Mouse (Mus musculus) lung, postnatal 36 days (tissue): Measurements from ENCODE around the gene Slc25a23.

ENCODE experiments used
- DNase-seq: peaks from one replicate; pipeline ENCODE4 v3.0.0; 2022; ENCODE audit warnings: mixed read lengths

Gene Slc25a23

DNA sequence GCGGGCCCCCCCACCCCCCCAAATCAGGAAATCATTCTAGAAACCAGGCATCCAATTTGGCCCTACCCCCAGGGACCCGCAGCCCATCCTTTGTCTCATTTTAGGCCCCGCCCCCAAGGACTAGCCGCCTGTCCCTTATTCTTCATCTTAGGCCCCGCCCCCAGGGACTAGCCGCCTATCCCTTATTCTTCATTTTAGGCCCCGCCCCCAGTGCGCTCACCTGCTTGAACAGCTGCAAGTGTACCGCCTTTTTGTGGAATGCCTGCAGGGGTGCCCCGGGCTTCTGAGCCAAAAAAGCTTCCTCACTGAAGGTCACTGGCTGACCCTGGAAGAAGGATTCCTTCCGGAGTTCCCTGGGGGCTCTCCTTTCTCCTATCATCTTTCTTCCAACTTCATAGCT lies 11.0 kb upstream of the Slc25a23 start:
- DNase-seq = peak; percentile 77

DNA sequence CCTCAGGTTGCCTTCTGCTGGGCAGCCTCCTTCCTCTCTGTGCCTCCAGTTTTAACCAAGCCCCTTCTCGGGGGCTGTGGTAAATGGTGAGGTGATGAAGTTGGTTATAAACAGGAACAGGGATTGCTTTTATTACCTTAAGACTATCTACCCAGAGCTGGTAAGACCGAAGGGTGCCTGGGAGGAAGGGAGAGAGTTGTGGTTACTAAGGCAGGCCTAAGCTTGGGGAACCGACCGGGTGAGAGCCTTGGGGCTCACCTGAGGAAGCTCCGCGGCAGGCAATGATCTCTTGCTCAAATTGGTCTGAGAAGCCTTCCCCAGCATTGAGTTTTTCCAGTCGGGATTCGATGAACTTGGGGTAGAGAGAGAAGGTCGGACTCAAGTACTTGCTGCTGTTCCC lies 10.6 kb upstream of the Slc25a23 start:
- DNase-seq = no peak

DNA sequence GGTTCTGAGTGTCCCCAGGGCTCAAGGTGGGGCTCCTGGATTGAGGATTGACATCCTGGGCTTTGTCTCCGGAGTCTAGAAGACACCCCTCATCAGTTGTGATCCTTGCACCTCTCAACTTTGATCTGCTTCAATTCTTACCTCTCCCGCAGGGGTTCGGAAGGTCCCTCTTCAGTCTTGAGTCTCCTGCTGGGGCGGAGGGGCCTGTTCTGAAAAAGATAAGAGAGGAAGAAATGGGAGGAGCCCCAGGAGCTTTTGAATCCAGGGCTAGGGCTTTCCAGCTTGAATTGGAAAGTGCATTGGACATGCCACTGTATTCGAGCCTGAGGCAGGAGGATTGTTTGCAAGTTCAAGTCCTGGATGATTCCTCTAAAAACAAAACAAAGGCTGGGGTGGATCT lies 7.2 kb upstream of the Slc25a23 start:
- DNase-seq = no peak

DNA sequence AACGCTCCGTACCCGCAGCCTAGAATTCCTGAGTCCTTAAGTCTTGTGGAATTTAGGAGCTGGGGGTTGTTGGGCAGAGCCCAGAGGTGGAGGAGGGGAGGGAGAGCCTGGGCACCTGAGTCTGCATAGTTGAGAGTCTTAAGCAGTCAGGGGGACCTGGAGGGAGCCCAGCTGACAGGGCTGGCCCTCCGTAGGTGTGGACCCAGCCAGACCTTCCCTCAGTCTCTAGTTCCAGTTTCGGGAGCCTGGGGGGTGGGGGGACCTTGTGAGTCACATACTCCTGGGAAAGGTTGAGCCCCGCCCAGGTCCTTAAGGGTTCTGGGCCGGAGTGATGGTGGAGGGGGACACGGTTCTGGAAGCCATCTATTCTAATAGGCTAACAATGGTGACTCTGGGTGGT lies 3.4 kb upstream of the Slc25a23 start:
- peak; percentile 68 for DNase-seq

DNA sequence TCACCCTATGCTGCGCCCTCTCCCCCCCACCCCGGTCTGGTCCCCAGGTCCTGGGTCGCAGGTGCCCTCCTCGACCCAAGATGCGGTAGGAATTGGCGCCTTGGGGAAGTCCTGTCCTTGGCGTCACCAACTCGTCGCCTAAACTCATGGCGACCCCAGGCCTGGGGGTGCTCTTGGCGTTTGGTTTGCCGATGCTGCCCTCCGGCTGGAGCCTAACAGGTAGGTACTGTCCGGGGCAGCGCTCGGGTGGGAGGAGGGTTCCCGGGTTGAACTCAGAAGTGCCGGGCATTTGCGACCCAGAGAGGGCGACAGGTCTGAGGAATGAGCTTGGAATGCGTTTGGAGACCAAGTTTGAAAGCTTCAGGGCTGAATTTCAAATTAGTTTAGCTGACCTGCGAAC lies 2.9 kb upstream of the Slc25a23 start:
- no peak for DNase-seq

DNA sequence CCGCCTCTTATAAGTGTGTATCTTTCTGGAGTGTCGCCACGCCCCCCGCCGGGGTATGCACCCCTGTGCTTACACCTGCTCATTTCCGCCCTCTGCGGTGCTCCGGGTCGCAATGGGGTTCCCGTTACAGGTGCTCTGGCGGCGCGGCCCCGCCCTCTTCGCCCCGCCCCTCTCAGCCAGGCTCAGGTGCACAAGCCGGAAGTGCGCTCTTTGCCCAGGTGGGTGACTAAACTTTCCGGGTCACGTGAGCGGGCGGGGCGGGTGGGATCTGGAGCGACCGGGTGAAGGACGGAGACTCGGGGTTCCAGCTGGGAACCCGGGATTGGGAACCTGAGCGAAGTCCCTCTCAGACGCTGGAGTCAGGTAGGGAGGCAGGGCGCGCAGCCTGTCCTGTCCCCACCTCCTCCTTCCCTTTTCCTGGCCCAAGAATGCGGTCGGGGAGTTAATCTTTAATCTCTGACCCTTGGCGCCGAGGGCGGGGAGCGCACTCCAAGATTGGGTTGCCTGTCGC lies 2.4 kb upstream of the Slc25a23 start:
- peak; percentile 90 for DNase-seq

DNA sequence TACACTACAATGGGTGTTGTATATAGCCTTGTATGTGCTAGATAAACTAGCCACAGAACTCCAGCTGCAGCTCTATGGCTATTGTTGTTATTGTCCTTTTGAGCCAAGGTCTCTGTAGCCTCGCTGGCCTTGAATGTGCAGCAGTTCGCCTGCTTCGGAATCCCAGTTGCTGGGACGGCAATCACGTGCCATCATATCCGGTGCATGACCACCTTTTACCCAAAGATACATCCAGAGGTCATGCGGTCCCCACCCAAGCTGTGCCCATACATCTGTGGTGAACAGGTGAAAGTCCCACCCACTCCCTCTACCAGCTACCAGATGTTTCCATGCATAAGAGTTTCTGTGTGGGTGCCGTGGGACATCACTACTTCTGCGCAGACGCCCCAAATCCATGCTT lies 1.4 kb upstream of the Slc25a23 start:
- DNase-seq = no peak

DNA sequence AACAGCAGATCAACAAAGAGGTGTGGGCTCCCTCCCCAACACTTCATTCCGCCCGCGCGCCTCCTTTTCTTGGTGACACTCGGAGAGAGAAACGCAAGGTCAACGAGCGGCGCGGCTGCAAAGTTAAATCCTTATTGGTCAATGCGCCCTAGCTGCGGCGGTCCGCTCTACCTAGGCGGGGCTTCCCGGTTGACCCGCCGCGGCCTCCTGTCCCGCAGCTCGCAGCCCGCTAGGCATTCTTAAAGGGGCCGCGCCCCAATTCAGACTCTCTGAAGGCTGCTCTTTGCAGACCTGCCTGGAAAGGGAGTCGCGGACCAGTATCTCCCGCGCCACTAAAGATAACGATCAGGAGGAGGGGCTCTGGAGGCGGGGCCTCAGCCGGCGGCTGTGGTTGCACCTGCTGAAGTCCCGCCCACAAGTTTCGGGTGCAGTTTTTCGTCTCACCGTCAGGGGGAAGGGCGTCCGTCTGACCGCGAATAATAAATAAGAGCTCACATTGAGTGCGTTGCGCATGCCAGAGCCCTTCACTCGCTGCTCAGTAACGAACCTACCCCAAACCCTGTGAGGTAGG lies 653 bp upstream of the Slc25a23 start:
- peak; percentile 98 for DNase-seq

DNA sequence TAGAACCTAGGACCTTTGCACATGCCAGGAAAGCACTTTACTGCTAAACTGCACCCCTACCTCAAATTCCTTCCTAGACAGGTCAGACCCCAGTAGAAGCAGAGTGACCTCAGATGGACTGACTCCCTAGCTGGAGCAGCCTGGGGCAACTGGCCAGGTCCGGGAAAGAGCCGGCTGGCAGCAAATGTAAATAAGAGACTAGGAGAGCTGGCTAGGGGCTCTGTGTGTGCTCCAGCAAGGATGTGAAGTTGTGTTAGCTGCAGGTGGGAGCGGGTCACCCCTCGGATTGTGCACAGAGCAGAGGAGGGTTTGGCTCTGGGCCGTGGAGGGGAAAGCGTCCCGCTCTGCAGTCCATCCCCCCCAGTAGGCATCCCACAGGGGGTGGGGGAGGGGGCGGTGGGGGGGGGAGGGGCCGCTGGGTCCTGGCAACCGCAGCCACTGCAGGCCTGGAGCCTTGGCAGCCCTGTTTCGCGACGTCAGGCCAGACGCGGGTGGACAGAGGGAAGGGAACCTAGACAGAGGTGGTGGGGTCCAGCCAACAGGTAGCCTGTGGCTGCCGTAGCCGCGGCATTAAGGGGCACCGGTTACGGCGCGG lies 675 bp downstream of the Slc25a23 start, which contains the start of gene Crb3:
Gene Crb3 (plus strand): TSS at position 215 of the 595 bp plus-strand sequence.
- peak; percentile 42 for DNase-seq

DNA sequence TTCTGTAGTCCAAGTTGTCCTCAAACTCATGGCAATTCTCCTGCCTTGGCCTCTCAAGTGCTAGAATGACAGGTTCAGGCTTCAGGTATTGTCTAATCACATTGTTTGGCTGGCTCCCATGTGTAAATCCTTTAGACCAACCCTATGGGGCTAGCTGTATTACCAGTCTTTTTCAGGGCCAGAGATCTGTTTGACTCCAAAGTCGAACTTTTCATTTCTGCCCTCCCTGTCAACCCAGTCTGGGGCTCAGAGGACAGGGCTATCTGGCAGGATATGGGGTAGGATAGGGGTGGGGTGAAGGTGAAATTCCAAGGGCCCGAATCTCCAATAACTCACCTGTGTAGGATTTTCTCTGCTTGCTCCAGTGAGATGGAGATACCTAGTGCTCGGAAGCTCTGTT lies 3.4 kb downstream of the Slc25a23 start:
- DNase-seq = no peak

DNA sequence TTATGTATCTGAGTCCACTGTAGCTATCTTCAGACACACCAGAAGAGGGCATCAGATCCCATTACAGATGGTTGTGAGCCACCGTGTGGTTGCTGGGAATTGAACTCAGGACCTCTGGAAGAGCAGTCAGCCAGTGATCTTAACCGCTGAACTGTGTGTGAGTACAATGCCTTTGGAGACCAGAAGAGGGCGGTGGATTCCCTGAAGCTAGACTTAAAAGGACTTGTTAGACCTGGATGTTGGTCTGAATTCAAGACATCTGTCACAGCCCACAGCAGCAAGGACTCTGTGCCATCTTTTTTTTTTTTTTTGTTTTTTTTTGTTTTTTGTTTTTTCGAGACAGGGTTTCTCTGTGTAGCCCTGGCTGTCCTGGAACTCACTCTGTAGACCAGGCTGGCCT lies 8.0 kb downstream of the Slc25a23 start:
- DNase-seq = peak; percentile 32

DNA sequence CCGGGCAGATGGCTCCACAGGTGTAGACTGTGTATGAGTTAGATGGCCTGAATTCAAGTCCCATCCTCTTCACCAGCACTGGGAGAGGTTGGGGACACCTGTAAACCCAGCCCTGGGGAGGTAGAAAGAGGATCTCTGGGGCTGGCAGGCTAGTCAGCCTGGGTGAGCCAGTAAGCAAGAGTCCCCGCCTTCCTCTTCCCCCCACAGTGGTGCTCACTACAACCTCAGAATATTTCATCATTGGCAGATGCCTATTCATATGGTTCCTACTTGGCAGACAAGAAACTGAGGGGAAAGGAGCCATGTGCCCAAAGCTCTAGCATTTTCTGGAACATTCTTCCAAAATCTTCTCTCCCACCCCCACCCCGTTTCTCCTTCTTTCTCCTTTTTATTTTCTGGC lies 10.8 kb downstream of the Slc25a23 start:
- DNase-seq = no peak

DNA sequence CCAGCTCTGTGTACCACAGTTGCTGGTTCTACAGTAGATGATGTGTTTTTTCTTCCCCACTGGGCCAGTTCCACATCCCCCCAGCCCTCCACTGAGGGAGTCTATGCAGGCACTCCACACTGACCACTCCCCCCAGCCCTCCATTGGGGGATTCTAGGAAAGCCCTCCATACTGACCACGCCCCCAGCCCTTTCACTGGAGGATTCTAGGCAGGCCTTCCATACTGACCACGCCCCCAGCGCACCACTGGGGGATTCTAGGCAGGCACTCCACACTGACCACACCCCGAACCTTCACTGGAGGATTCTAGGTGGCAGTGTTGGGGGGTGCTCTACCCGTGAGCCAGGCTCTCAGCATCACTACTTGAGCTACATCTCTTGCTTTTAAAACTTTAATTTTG lies 12.3 kb downstream of the Slc25a23 start:
- DNase-seq = no peak

DNA sequence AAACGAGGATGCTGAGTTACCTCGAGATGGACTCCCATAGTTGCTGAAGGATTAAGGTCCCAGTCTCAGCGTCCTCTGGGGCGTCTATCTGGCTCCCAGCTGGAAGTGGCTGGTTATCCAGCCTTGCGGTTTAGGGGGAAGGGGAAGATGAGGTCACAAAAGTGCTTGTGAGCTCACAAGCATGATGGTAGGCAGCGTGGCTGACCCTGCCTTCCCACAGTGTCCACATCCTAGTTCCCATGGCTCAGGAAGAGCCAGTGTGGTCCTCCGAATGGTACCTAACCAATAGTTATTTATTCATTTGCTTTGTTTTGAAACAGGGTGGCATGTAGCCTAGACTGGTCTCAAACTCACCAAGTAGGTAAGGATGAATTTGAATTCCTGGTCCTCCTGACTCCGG lies 18.1 kb downstream of the Slc25a23 start, which contains the start of gene Slc25a41:
Gene Slc25a41 (minus strand): TSS at position 101 of the 400 bp plus-strand sequence.
- DNase-seq = no peak

DNA sequence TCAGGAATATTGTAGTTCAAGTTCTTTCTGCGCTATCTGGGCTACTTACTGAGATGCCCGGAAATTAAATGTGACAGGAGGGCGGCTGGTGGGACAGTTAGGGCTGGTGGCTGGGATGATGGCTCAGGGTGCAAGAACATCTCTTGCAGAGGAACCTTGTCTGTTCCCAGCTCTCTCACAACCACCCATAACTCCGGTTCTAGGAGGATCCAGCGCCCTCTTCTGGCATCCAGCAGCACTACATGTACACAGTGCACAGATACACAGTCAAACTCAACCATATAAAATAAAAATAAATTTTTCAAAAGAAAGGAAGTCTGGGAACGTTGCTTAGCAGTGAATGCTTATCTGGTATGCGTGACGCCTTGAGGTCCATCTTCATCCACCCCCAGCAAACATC lies 20.7 kb downstream of the Slc25a23 start:
- DNase-seq = no peak

DNA sequence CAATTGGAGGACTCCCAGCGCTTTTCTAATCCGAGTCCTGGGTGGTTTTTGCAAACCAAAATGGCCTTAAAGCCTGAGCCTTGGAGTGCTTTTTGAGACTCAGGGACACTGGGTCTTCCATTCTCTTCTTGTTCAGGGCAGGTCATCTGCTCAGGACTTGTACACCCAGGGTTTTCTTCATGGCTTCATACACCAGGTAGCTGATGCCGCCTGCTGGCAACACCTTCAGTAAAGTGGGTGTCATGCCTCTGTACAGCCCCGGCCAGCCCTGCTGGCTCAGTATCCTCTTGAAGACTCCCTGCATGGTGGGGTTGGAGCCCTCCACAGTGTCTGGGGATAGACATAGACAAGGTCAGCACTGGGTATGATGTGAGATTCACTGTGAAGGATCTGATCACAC lies 26.8 kb downstream of the Slc25a23 start:
- DNase-seq = no peak

DNA sequence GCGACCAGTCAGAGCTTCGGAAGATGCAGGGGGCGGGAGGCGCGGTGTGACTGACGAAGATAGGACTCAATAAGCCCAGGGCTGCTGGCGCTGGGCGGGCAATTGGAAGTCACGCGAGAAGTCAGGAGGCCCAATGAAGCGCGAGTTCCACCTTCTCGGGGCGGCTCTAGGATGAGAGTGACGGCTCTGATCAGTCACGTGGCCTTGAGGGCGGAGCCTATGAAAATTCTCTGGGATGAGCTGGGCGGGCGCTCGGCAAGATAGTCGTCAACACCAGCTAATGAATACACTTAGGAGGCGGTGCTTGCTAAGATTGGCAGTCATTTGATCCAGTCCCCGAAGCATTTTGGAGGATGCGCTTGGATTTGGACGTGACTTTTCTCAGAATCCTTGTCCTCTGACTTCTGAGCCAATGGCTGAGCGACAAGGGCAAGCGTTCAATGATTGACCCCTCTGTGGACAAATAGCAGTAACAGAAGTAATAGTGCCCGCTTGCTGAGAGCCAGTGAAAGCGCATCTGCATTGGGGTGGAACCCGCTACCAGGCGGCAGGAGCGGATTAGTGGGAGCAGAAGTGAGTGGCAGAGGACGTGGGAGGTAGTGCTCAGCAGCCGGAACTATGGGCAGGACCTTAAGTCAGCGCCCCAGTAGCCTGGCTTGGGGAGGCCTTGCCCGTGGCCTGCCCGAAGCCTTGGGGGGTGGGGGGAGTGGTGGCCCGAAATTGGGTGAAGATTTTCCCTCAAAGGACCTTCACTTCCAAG lies 27.8 kb downstream of the Slc25a23 start:
- peak; percentile 100 for DNase-seq

DNA sequence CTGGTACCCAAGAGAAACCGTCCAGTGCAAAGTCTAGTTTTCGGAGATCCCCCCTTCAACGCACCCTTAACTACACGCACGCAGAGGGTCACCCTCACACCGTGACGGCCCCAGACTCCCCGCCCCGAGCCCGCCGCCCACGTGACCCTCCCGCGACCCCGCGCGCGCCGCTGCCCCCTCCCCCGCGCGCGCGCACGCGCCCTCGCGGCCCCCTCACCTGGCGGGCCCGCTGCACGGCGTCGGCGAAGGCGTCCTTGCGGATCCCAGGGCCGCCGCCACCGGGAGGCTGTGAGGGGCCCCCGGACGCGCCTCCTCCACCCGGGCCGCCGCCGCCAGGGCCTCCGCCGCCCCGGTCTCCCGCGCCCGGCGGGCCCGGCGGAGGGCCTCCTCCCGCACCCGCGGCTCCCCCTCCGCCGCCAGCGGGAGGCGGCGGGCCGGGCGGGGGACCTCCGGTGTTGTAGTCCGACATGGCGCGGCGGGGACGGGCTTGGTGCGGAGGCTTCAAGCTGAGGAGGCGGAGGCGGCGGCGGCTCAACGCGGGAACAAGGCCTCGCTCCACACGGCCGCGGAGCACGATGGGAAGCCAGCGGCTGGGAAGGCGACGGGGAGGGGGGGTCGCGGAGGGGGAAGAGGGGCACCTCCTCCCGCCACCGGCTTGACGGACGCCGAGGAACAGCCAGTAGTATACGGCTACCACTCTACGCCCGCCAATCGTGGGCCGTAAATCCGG lies 28.6 kb downstream of the Slc25a23 start, which contains the start of gene Khsrp:
Gene Khsrp (minus strand): TSS at position 592 of the 730 bp plus-strand sequence.
- no peak for DNase-seq

DNA sequence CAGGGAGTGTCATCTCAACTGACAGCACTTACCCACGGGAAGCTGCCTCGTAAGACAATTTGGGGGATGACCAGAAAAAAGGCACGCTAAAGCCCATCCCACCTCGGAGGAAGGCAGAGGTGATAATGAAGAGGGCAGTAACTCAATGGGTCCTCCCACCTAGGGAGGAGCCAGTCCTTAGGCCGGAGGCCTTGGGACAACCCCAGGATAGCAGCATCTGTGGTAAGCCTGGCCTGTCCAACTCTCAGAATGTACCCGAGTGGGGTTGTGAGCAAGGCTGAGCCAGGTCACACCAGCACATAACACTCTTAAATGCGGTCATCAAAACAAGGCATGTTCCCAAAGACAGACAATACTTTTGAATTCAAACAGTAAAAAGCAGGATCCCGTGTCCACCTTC lies 30.0 kb downstream of the Slc25a23 start:
- no peak for DNase-seq

DNA sequence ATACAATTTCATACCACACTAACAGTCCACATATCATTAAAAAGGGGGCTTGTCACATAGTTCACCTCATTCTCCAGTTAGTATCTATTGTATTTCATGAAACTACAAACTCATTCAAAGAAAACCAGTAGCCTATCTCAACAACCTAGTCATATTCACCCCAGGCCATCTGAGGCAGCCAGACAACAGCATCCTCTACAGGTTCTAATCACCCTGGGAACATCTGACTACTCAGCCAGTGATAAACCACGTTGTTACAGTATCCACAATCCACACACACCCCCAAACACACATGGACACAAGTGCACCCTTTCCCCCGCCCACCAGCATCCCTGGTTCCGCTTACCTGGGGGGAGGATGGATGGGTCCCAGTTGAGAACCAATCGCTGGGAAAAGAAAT lies 32.2 kb downstream of the Slc25a23 start:
- DNase-seq = no peak

DNA sequence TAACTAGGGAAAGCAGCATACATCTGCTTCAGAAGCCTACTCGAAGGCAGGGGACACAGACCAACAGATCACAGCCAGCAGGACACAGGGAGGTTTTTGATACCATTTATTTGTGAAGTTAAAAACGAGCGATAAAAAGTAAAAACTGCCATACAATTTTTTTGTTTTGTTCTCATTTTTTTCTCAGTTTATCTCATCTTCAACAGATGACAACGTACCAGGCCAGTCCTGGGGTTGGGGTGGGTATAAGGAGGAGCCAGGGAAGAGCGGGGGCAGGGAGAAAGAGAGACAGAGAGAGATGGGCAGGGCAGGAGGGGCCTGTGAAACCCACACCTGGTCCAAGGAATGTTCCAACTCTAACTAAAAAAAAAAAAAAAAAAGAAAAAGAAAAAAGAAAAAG lies 38.7 kb downstream of the Slc25a23 start:
- DNase-seq = no peak

DNA sequence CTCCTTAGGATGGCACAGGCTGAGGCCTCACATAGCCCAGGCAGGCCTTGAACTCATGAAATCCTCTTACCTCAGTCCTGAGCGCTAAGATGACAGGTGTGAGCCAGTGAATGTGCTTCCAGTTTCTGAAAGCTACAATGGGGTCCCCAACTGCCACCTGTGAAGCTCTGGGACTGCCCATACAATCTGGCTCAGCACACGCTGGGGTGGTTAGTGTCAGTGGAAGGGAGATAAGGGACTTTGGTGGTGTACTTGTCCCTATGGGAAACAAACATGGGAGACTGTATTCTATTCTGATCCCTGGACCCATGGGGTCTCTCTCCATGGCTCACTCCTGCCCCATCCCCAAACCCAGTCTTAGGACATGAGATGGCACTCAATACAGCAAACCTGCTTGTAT lies 40.0 kb downstream of the Slc25a23 start:
- DNase-seq = no peak

DNA sequence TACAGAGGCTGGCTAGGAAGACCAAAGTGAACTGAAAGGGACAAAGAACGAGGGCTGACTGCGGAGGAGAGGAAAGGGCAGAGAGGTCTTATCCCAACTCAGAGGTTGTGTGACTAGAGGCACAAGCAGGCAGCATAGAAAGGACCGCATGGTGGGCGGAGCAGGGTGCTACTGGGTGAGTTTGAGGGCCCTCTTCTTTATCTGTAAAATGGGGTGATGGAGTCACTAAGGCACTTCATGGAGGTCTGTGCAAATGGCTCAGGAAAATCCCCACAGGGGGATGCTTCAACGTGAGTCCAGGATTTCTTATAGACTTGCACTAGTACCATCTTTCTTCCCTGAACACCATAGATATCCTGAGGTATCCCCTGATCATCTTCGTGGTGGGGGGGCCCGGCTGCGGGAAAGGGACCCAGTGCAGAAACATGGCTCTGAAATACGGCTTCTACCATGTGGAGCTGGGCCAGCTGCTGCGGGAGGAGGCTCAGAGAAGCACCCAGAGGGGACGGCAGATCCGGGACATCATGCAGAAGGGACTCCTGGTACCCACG lies 47.3 kb downstream of the Slc25a23 start:
- DNase-seq = no peak
